Mouse (Mus musculus) megakaryocyte, embryonic 14.5 days (primary cell): ENCODE measurements around the gene Sulf2. TPM values are rescaled to one million over a fixed set of nuclear protein-coding genes. Genes with fewer than 3 reads are reported as not detected.

ENCODE experiments used
- H3K27me3 ChIP-seq: replicated peaks from 2 replicates; pipeline ENCODE3; 2012; ENCODE audit warnings: inconsistent platforms
- H3K36me3 ChIP-seq: replicated peaks from 2 replicates; pipeline ENCODE3; 2012; ENCODE audit warnings: low read length, inconsistent platforms, mixed read lengths
- H3K4me1 ChIP-seq: 2 replicates; pipeline ENCODE4 v1.6.1; 2012; ENCODE audit warnings: inconsistent platforms
- H3K4me3 ChIP-seq: replicated peaks from 2 replicates; pipeline ENCODE3; 2012; ENCODE audit warnings: moderate library complexity, mild to moderate bottlenecking, inconsistent platforms
- H3K9me3 ChIP-seq: 2 replicates; pipeline ENCODE4 v1.6.1; 2012; ENCODE audit warnings: inconsistent platforms
- FLI1 ChIP-seq: IDR thresholded peaks from 2 replicates; pipeline ENCODE4 v1.6.1; 2012; ENCODE audit warnings: low read length, inconsistent platforms, mixed read lengths
- GATA1 ChIP-seq: IDR thresholded peaks from 3 replicates; pipeline ENCODE4 v1.6.1; 2012; ENCODE audit warnings: mixed read lengths, low read length, inconsistent platforms, borderline replicate concordance
- polyA plus RNA-seq: library from polyadenylated mRNA; stranded (reverse); fragments of >175 nt; gene quantifications from 2 replicates; pipeline ENCODE4 v1.2.3, GENCODE M21; 2012; ENCODE audit warnings: low replicate concordance; ENCODE audit not compliant: insufficient read depth

Sulf2 gene
- polyA plus RNA-seq, 1 experiment: 4.8 TPM

- TF ChIP-seq FLI1: no peak
- no peak overlapping the region for H3K4me3 ChIP-seq
- H3K27me3 ChIP-seq: peaks cover 50% of the 10 kb centered on the region
- H3K9me3 ChIP-seq: peaks cover 3% of the 10 kb centered on the region; the same call in 1 of the 2 replicates
- H3K36me3 ChIP-seq: no peaks in the 10 kb centered on the region
- no peaks in the 10 kb centered on the region for H3K4me1 ChIP-seq
These were observed 6.7 kb upstream of the Sulf2 start for GRCm38 (mm10) chr2:166162160-166162559.

GRCm38 (mm10) chr2:166159276-166159675, 3.8 kb upstream of the Sulf2 start:
- H3K9me3 ChIP-seq: peaks cover 3% of the 10 kb centered on the region; the same call in 1 of the 2 replicates
- no peak for TF ChIP-seq FLI1
- no peak for TF ChIP-seq GATA1
- H3K27me3 ChIP-seq: peaks cover 67% of the 10 kb centered on the region
- peaks cover 13% of the 10 kb centered on the region for H3K4me1 ChIP-seq
- no peaks in the 10 kb centered on the region for H3K36me3 ChIP-seq
- no peak overlapping the region for H3K4me3 ChIP-seq

- H3K27me3 ChIP-seq: peaks cover 71% of the 10 kb centered on the region
- TF ChIP-seq FLI1: no peak
- TF ChIP-seq GATA1: no peak
These were observed 2.5 kb upstream of the Sulf2 start for GRCm38 (mm10) chr2:166157767-166158561.

GRCm38 (mm10) chr2:166157144-166157543, 1.7 kb upstream of the Sulf2 start:
- Histone ChIP-seq H3K4me3 (no peak overlapping the region), H3K36me3 (no peaks in the 10 kb centered on the region), H3K9me3 (peaks cover 3% of the 10 kb centered on the region; the same call in 1 of the 2 replicates), H3K27me3 (peaks cover 72% of the 10 kb centered on the region), H3K4me1 (peaks cover 22% of the 10 kb centered on the region)
- TF ChIP-seq GATA1 (no peak), FLI1 (no peak)

More at GRCm38 (mm10) chr2:166157767-166158561, 2.5 kb upstream of the Sulf2 start:
- Histone ChIP-seq H3K36me3 (no peaks in the 10 kb centered on the region), H3K4me3 (no peak overlapping the region), H3K4me1 (peaks cover 19% of the 10 kb centered on the region), H3K9me3 (peaks cover 3% of the 10 kb centered on the region; the same call in 1 of the 2 replicates)

- Histone ChIP-seq H3K9me3 (peaks cover 3% of the 10 kb centered on the region; the same call in 1 of the 2 replicates), H3K27me3 (peaks cover 79% of the 10 kb centered on the region), H3K4me3 (no peak overlapping the region), H3K36me3 (no peaks in the 10 kb centered on the region), H3K4me1 (peaks cover 22% of the 10 kb centered on the region)
- no peak for TF ChIP-seq GATA1
- no peak for TF ChIP-seq FLI1
These were observed 659 bp upstream of the Sulf2 start for GRCm38 (mm10) chr2:166156122-166156521.

- peaks cover 3% of the 10 kb centered on the region; the same call in 1 of the 2 replicates for H3K9me3 ChIP-seq
- H3K4me3 ChIP-seq: peak overlapping the region; percentile 85
- peaks cover 86% of the 10 kb centered on the region for H3K27me3 ChIP-seq
- H3K36me3 ChIP-seq: no peaks in the 10 kb centered on the region
- peaks cover 22% of the 10 kb centered on the region for H3K4me1 ChIP-seq
- TF ChIP-seq GATA1: no peak
- TF ChIP-seq FLI1: no peak
These were observed 562 bp downstream of the Sulf2 start for GRCm38 (mm10) chr2:166154749-166155453.

- Histone ChIP-seq H3K27me3 (peaks cover 91% of the 10 kb centered on the region), H3K36me3 (no peaks in the 10 kb centered on the region), H3K9me3 (no peaks in the 10 kb centered on the region), H3K4me1 (peaks cover 22% of the 10 kb centered on the region), H3K4me3 (peak overlapping the region; percentile 85)
- TF ChIP-seq FLI1 (no peak), GATA1 (no peak)
These were observed 1.4 kb downstream of the Sulf2 start for GRCm38 (mm10) chr2:166153891-166154711.

GRCm38 (mm10) chr2:166153399-166153793, 2.1 kb downstream of the Sulf2 start:
- Histone ChIP-seq H3K9me3 (no peaks in the 10 kb centered on the region), H3K4me1 (peaks cover 22% of the 10 kb centered on the region), H3K36me3 (no peaks in the 10 kb centered on the region), H3K4me3 (no peak overlapping the region), H3K27me3 (peaks cover 94% of the 10 kb centered on the region)
- TF ChIP-seq GATA1 (no peak), FLI1 (no peak)

GRCm38 (mm10) chr2:166152734-166153398, 2.6 kb downstream of the Sulf2 start:
- Histone ChIP-seq H3K4me1 (peaks cover 22% of the 10 kb centered on the region), H3K27me3 (peaks cover 94% of the 10 kb centered on the region), H3K4me3 (no peak overlapping the region), H3K9me3 (no peaks in the 10 kb centered on the region), H3K36me3 (no peaks in the 10 kb centered on the region)
- no peak for TF ChIP-seq FLI1
- TF ChIP-seq GATA1: no peak
